Mouse (Mus musculus) c-Kit-positive CD71-positive TER-119-negative erythroid progenitor cells, embryonic 14.5 days (primary cell): ENCODE results near the gene Jund.

Source experiments
- DNase-seq: peaks from one replicate; pipeline ENCODE4 v3.0.0-alpha.2; 2013; ENCODE audit warnings: low read depth

Gene Jund

DNA sequence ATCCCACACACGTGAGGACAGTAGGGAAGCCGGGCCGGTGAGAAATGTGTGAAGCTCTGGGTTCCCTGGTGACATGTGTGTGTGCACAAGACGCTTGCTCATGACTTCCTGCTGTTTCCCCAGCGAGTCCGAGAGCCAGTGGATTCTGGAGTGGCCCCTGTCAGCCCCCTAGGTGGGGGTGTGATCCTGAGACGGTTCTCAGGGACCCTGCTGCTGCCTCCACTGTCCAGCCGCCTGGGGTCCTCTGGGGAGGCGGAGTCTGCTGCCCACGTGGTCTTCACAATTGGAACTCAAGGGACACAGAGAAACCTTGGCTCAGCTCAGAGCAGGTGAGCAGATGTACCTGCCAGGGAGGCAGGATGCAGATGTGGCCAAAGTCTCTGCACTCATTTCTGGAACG is 28.0 kb downstream of the Jund start:
- no peak for DNase-seq

DNA sequence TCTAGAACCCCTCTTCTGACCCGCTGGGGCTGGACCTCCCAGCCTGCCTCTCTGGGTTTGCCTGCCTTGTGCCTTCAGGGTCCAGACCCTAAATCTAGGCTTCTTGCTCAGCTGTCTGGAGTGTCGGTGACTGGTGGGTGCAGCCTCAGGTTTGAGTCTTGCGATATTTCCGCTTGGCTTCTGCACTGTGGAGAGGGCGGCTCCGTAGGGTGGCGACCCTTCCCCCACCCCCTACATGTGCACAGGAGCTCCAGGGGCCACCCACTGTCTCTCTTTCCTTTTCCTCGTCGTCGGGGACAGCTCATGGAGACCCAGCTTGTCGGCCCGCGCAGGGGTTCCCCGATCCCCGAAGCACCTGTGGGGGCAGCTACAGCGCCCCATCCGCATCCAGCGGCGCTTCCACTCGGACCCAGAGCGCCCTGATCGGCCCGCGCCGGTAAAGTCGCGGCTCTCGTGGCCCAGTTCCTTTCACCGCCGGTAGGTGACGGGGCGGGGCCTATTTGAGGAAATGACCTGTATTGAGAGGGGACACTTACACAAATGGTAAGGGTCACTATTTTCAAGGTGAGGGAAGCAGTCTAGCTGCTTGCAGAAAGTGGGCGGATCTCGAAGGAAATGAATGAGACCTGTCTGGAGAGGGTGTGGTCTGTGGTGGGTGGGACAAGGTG is 31.2 kb downstream of the Jund start:
- DNase-seq = no peak

DNA sequence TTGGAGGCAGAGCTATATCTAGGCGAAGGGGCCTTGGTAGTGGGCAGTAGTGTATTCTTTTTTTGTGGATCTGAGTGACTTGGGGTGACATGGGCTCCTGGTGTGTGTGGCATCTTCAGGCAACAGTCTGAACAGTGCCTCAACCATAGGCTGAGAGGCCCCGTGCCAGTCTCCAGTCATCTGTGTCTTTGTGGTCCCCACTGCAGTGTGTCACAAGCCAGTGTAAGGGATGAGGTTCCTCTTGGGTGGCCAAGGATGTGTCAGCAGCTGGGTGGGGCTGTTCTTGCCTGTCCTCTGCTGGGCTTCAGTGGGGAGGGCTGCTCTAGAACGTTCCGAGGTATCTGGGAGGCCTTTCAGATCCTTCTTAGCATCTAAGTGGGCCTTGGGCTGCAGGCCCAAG is 32.2 kb downstream of the Jund start:
- DNase-seq = no peak

DNA sequence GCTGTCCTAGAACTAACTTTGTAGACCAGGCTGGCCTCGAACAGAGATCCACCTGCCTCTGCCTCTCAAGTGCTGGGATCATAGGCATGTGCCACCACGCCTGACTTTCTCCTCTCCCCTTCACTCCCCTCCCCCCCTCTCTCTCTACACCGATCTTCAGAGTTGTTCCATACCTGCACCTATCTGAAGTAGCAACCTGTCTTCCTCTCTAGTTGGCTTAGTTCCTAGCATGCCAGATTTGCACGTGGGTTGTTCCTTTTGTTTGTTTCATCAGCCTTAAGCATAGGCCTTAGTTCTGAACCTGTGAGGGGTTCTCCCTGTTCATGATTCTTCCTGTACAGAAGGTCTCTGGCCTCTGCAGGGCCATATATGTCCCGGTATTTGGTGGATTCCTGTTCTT is 39.0 kb downstream of the Jund start:
- no peak for DNase-seq

DNA sequence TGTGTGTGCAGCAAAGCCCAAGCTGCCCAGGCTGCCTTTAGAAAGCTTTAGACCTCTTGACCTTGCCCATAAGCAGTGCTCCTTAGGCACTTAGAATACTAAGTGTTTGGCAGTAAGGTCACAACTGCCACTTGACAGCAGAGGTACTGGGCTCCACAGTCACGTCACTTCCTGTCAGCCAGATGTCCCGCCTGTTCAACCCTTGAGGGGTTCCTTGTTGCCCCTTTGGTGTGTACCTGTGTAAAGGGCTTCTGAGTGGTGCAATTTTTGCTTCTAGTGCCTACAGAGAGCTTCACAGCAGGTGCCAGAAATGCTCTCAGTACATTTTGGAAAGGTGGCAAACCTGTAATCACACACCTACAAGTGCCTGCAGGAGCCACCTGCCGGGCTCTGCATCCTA is 39.5 kb downstream of the Jund start:
- DNase-seq = no peak

DNA sequence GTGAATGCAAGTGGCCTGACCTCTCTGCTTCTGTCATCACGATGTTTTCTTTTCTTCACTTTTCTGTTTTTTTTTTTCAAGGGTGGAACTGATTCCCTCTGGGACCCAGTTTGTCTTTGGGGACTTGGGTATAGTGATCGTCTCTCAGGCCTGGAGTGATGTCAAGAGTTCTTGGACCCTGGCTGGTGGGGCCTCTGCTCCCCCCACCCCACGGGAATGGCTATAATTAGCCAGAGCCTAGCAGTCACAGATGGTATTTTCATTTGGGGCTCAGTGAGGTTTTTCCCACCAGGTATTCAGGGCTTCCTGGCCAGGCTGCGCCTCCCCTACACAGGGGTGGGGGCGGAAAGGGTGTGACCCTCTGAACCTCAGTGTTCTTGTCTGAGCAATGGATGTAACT is 42.9 kb downstream of the Jund start:
- DNase-seq = no peak

DNA sequence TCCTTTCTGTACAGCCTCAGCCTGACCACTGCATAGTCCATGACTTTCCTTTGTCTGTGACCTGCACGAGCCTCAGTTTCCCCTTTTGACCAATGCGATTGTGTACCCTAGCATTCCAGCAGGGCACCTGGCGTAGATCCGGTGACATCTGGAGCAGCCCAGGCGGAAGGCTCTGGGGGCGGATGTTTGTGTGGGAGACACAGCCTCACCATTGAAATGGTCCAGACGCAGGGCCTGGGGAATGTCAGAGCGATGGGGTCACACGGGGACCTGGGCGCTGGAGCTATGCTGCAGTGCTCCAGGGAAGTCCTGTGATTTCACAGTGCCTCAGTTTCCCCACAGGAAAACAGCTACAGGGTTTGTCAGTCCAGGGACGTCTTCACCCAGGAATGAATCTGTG is 43.4 kb downstream of the Jund start:
- no peak for DNase-seq

DNA sequence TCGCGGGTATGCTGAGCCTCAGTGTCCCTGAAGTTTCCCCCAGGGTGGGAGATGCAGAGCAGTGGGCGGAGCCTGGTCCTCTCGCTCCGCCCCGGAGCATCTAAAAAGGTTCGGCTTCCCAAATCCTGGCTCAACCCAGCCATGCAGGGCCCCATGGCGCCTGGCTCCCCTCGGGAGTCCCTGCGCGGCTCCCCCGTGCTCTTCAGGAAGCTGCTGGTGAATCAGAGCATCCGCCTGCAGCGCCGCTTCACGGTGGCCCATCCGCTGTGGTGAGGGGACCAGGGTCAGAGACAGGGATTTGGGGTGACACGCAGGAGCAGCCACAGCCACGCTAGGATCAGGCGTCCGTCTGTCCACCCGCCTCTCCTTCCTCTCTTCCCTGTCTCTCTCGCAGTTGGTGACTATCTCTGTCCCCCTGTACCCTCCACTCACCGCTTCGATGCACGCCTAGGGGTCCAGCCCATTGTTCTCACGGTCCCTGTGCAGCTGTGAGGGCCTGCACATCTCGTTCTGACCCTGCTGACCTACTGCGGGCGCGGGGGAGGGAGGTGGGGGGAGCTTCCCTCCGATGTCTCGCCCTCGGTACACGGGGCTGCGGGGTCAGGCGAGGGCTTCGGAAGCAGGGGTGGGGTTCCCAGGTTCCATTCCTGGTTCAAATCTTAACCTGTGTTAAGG is 44.4 kb downstream of the Jund start:
- DNase-seq = no peak

DNA sequence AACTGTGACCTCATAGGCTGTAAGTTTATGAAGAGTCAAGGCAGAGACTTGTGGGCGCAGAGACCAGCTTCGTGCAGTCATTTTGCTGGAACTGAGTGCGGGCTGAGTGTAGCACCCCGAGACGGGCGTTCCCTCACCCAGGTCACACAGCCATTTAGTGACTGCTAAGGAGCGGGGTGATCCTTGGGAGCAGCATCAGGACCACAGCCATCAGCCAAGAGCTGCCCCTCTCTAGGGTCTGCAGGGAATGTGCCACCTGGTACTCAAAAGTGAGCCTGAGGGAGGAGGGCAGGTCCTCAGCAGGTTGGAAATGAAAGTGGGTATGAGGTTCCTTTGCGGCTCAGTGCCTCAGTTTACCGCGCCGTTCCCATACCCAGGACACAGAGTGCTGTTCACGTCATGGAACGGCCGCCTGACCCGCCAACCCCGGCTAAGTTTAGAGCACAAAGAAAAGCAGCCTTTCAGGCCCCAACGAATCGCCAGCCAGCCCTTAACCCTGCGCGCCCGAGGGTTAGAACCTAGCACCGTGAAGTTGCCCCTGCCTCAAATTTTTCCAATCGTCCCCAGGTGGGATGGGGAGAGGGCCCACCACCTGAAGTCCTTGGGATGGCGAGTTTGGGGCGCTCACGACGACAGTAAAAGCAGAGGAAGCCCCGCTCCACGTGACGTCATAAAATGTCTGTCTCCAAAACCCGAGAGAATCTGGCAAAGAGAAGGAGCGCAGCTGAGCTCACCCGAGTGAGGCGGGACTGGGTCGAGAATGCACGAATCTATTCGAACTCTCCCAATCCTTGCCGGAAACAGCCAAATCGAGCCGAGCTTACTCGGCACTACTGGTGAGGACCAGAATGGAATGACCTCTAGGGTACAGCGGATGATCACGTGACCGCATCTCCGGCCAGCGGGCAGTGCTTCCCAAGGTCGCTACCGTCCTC is 45.2 kb downstream of the Jund start:
- no peak for DNase-seq

DNA sequence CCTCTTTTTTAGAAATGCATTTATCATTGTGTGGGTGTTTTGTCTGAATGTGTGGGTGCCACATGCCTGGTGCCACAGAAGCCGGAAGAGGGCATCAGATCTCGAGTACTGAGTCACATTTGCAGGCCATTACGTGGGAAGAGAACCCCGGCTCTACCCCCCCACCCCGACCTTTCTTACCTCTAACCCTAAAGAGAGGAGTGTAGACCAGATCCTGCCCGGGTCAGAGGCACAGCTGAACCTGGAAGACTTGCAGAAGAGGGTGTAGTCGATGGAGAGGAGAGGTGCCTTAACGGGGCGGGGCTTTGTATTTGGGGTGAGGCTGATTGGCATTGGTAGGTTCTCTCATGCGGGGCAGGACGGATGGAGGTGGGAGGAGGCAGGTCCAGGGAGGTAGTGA is 46.1 kb downstream of the Jund start:
- no peak for DNase-seq

DNA sequence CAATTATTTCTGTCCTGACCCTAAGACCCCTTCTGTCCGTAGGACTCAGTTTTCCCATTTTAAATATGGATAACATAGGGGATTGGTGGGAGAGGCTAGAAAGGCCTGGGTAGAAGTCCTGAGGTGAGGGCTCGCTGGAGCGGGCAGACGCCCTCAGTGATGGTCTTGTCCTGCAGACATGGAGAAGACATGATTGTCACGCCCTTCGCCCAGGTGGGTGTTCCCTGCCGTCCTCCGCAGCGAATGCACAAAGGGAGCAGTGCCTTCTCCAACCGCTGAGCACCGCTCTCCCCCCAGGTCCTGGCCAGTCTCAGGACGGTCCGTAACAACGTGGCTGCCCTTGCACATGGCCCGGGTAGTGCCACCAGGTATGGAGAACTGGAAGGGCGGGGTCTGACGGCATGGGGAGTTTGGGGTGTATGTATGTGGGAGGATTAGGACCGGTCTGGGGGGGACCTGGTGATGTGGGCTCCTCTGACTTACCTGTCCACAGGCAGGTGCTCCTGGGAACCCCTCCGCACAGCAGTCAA is 47.0 kb downstream of the Jund start:
- no peak for DNase-seq

DNA sequence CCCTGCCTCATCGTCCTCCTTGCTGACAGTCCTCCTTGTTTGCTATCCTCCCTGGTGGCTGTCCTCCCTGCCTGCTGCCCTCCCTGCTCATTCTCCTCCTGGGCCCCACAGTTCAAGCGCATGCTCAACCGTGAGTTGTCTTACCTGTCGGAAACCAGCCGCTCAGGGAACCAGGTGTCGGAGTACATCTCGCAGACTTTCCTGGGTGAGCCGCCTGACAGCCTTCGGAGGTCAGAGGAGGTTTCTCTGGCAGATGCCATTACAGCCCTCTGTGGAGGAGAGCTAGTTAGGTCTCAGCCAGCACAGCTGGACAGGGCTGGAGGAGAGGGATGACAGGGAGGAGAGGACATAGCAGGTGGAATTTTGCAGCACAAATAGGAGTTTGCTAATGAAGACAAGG is 47.9 kb downstream of the Jund start:
- DNase-seq = no peak

DNA sequence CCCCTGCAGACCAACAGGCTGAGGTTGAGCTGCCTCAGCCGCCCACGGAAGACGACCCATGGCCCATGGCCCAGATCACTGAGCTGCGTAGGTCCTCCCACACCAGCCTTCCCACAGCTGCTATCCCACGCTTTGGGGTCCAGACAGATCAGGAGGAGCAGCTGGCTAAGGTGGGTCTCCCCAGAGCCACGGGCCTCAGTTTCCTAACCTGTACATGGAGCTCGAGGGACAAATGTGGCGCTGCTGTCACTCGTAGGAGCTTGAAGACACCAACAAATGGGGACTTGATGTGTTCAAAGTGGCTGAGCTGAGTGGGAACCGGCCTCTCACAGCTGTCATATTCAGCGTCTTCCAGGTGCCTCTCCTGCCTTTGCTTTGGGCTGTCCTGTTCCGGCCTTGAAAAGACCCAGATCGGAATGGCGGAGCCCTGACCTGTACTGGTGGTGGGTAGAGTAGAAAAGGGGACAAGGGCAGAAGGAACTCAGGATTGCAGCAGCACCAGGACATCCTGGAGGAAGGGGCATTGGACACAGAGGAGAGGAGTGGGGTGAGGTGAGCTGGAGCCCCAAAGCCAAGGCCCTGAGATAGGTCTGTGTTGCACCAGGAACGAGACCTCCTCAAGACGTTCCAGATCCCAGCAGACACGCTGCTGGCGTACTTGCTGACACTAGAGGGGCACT is 48.6 kb downstream of the Jund start:
- no peak for DNase-seq

DNA sequence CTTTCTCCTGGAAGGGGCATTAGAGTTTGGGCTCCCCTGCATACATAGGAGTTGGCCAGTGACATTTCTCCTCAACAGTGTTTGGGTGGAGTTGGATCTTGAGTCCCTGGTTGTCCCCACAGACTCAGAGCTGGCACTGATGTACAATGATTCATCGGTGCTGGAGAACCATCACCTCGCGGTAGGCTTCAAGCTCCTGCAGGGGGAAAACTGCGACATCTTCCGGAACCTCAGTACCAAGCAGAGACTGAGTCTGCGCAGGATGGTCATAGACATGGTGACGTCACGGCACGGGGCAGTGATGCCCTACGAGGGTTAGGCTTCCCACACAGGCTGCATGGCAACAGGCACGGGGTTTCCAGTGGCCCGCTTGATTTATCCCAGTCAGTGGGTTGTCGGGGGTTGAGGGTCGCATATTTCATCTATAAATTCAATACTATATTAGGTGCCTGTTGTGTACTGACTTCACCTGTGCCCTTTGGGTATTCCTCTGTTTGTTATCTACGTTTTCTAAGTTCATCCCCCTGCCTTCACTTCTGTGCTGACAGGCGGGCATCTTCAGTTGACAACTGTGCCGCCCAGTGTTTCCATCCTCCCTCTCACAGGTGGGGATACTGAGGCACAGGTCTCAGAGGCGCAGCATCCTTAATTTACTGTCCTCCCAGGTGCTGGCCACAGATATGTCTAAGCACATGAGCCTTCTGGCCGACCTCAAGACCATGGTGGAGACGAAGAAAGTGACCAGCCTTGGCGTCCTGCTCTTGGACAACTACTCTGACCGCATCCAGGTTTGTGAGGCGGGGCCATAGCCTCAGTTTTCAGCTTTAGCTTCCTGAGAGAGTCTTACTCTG is 49.7 kb downstream of the Jund start:
- DNase-seq = no peak

DNA sequence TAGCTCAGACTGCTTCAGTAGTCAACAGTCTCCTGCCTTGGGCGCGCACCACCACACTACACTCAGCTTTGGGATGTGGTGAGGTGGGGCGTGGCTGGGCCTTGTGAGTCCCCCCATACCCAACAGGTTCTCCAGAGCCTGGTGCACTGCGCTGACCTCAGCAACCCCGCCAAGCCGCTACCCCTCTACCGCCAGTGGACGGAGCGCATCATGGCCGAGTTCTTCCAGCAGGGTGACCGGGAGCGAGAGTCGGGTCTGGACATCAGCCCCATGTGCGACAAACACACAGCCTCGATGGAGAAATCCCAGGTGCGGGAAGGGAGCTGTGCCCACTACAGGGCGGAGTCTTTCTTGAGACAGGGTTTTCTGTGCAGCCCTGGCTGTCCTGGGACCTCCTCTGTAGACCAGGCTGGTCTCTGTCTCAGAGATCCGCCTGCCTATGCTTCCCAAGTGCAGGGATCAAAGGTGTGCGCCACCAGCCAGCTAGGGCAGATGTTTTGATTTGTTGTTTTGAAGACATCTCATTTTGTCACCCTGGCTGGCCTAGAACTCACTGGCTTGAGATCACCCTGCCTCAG is 50.4 kb downstream of the Jund start:
- DNase-seq = no peak
